7 mouse cellular contexts compared by ENCODE assay signal in the genomic region with DNA sequence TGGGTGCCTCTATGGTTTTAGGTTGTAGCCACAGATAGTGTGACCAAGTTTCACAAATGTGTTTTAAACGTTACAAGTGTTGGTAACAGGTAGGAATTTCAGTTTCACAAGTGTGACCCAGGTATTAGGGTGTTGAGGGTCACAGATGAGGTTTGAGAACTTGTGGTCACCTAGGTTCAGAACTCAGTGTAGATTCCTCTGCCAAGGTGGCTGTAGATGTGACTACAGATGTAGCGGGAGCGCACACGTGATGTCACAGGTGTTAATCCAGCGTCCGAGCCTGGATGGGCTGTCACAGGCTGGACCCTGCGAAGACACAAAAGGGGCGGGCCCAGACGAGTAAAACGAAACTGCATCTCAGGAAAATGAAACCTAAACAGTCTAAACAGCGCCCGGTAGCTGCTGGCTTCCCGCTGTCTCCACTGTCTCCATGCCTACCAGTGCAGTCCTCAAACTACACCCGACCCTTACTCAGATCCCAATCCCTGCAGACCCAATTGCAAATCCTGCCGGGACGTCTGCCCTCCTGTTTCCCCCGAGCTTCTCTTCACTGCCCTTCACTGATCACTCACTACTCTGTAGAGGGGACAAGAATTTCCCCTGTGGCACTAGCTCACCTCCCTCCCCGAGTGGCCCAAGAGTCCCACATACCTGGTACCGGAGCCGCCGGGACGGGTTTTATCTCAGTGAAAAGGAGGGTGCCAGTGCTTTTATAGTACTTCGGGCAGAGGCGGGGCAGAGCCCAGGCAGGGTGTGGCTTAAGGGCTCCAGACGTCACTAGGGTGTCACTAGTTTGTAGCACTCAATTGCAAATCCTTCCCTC. TPM values are rescaled to one million over a fixed set of nuclear protein-coding genes. Genes with fewer than 3 reads are reported as not detected.
DNase-seq lines count a peak whose midpoint lies in the region; ATAC-seq and TF ChIP-seq lines count a peak whose summit lies in the region.

A gene (minus strand): TSS at position 743 of the 823 bp plus-strand sequence.

- CTCF ChIA-PET in Patski (lab: Charles Lee): no interaction called here

- H3K27me3 ChIP-seq in Patski (no peaks in the 10 kb centered on the region), myocyte (ENCODE audit: control insufficient read depth, insufficient read depth, insufficient read length) (no peaks in the 10 kb centered on the region)
- no peaks in the 10 kb centered on the region for H3K27me3 ChIP-seq in hindbrain, postnatal 0 days (ENCODE audit: insufficient read depth, low read length)
- H3K27me3 ChIP-seq in liver, embryonic 13.5 days: peaks cover 18% of the 10 kb centered on the region; the same call in 1 of the 2 replicates

- TF ChIP-seq CTCF in Patski (IDR thresholded peaks at IDR 0.05): no peak
- TF ChIP-seq CTCF in hindbrain, postnatal 0 days (IDR thresholded peaks at IDR 0.05; ENCODE audit: low read depth): no peak

- H3K9me3 ChIP-seq in hindbrain, postnatal 0 days (ENCODE audit: low read length): no peaks in the 10 kb centered on the region
- no peaks in the 10 kb centered on the region for H3K9me3 ChIP-seq in liver, embryonic 13.5 days (replicated peaks)

- DNase-seq in Patski (ENCODE audit: low read depth, low spot score): no peak
- DNase-seq in cerebellum, adult 11-12 months: peak; percentile 35
- DNase-seq in gastrocnemius, postnatal 10 days: peak; percentile 40
- peak; percentile 40 for DNase-seq in hindbrain, postnatal 0 days (ENCODE audit: low spot score)
- peak; percentile 77 for DNase-seq in liver, embryonic 13.5 days
- DNase-seq in testis, postnatal 10 days (ENCODE audit: low spot score): peak; percentile 69

- H3ac ChIP-seq in myocyte (ENCODE audit: control insufficient read depth, insufficient read length): no peak within 1 kb of the TSS

- in situ Hi-C loops in Patski (cut with MboI; ENCODE audit: low pct_unique_long_range_greater_than_20kb): loop anchor here (5.0 kb wide), 1 partner anchor 51 kb away; no protein-coding TSS in a partner anchor

- H3K4me3 ChIP-seq in hindbrain, postnatal 0 days (ENCODE audit: low read length): peak within 1 kb of the TSS; percentile 36
- peak within 1 kb of the TSS; percentile 75 for H3K4me3 ChIP-seq in liver, embryonic 13.5 days (replicated peaks)
- peak within 1 kb of the TSS; percentile 40 for H3K4me3 ChIP-seq in myocyte

- WGBS in hindbrain, postnatal 0 days: 13% methylated on average over 25 of the region's 25 CpGs
- WGBS in liver, embryonic 13.5 days (ENCODE audit: insufficient replicate concordance): 5% methylated on average over 25 of the region's 25 CpGs

- peak within 1 kb of the TSS; percentile 61 for H3K4me2 ChIP-seq in hindbrain, postnatal 0 days (ENCODE audit: low read depth, low read length)
- peak within 1 kb of the TSS; percentile 88 for H3K4me2 ChIP-seq in liver, embryonic 13.5 days
- H3K4me2 ChIP-seq in myocyte (ENCODE audit: low read depth): peak within 1 kb of the TSS; percentile 75

- POLR2A ChIA-PET in Patski (lab: Charles Lee): interaction anchor here (0.9 to 1.8 kb wide), 3 partner anchors 11 to 14 kb away, joined by 3 to 5 read pairs (median 4); no protein-coding TSS in a partner anchor

- peaks cover 31% of the 10 kb centered on the region for H3K36me3 ChIP-seq in hindbrain, postnatal 0 days (ENCODE audit: insufficient read depth, low read length)
- peaks cover 36% of the 10 kb centered on the region for H3K36me3 ChIP-seq in liver, embryonic 13.5 days
- H3K36me3 ChIP-seq in myocyte (ENCODE audit: control insufficient read depth, insufficient read depth): peaks cover 11% of the 10 kb centered on the region

- H3K4me1 ChIP-seq in hindbrain, postnatal 0 days (ENCODE audit: insufficient read depth, low read length): no peaks in the 10 kb centered on the region
- peaks cover 39% of the 10 kb centered on the region for H3K4me1 ChIP-seq in liver, embryonic 13.5 days (replicated peaks)

- no peak within 1 kb of the TSS for H3K27ac ChIP-seq in hindbrain, postnatal 0 days
- H3K27ac ChIP-seq in liver, embryonic 13.5 days: peak within 1 kb of the TSS; percentile 66

- ATAC-seq in Patski: peak; percentile 66
- ATAC-seq in hindbrain, postnatal 0 days: peak; percentile 58; the same call in 1 of the 2 replicates
- peak; percentile 80 for ATAC-seq in liver, embryonic 13.5 days (ENCODE audit: low read depth)

- TF ChIP-seq POLR2A in myocyte (IDR thresholded peaks at IDR 0.05; ENCODE audit: insufficient read length, low read depth): no peak

- no peaks in the 10 kb centered on the region for H3K79me2 ChIP-seq in myocyte (ENCODE audit: control insufficient read depth, insufficient read depth)

- H3K9ac ChIP-seq in hindbrain, postnatal 0 days (replicated peaks; ENCODE audit: low read length): peak within 1 kb of the TSS; percentile 35
- peak within 1 kb of the TSS; percentile 80 for H3K9ac ChIP-seq in liver, embryonic 13.5 days

TF ChIP-seq in myocyte, 11 proteins besides CTCF, POLR2A, EP300 and RAD21:
- no peak for TF ChIP-seq TCF3 (IDR thresholded peaks at IDR 0.05; ENCODE audit: insufficient read length, low read depth)
- TF ChIP-seq CEBPB (IDR thresholded peaks at IDR 0.05; ENCODE audit: insufficient read depth, poor library complexity, severe bottlenecking): no peak
- no peak for TF ChIP-seq SRF (IDR thresholded peaks at IDR 0.05; ENCODE audit: control insufficient read depth, insufficient read length, low read depth)
- TF ChIP-seq MYOG (IDR thresholded peaks at IDR 0.05; ENCODE audit: control insufficient read depth in 1 of 3, insufficient read depth in 1 of 3, insufficient read length in 2 of 3, low read depth in 2 of 3): no peak
- no peak for TF ChIP-seq TCF12 (IDR thresholded peaks at IDR 0.05; ENCODE audit: insufficient read depth, poor library complexity, severe bottlenecking)
- TF ChIP-seq MYOD1 (IDR thresholded peaks at IDR 0.05; ENCODE audit: control insufficient read depth in 1 of 3, insufficient read length in 2 of 3, low read depth in 2 of 3): no peak
- no peak for TF ChIP-seq E2F4 (IDR thresholded peaks at IDR 0.05; ENCODE audit: insufficient read depth)

RNA-seq across cellular contexts. Expression of the gene that starts here (rescaled TPM):
- polyA plus RNA-seq in Patski (2021) (10.5 TPM), myocyte (2012; fragmentation: generic; extraction: Trizol) (0.97 TPM)
- total RNA-seq in gastrocnemius, postnatal 10 days (2021): 1 to 10 TPM in 1 of 2 experiments, under 1 TPM in 1; 0.59 to 1.2 TPM
- 3.9 and 7.0 TPM in 2 replicates for total RNA-seq in hindbrain, postnatal 0 days (2014; rRNA removed)
- polyA plus RNA-seq in hindbrain, postnatal 0 days (2015; fragmentation: Nextera tagmentation; extraction: Ambion mirVana): 3.3 and 5.5 TPM in 2 replicates
- 6.3 and 6.4 TPM in 2 replicates for polyA plus RNA-seq in liver, embryonic 13.5 days (2015; fragmentation: Nextera tagmentation; extraction: Ambion mirVana)
